Mouse (Mus musculus) spleen, adult 2 months (tissue): ENCODE results near the gene Ifit3b.
"Not testable (repeated sequence)": the region's sequence is repeated elsewhere in the genome, so short reads cannot be mapped to it uniquely, and the experiment has no call there.

ENCODE experiments used
- CTCF ChIP-seq: fragments of 200-500 bp; IDR thresholded peaks from 2 replicates; pipeline ENCODE4 v1.5.1; 2011; ENCODE audit warnings: mild to moderate bottlenecking, inconsistent platforms; ENCODE audit not compliant: insufficient read depth, insufficient read length, insufficient replicate concordance; ENCODE audit errors: extremely low read depth
- POLR2A ChIP-seq: fragments of 200-500 bp; IDR thresholded peaks from 2 replicates; pipeline ENCODE4 v1.6.1; 2011; ENCODE audit warnings: low read depth, low read length, inconsistent platforms

DNA sequence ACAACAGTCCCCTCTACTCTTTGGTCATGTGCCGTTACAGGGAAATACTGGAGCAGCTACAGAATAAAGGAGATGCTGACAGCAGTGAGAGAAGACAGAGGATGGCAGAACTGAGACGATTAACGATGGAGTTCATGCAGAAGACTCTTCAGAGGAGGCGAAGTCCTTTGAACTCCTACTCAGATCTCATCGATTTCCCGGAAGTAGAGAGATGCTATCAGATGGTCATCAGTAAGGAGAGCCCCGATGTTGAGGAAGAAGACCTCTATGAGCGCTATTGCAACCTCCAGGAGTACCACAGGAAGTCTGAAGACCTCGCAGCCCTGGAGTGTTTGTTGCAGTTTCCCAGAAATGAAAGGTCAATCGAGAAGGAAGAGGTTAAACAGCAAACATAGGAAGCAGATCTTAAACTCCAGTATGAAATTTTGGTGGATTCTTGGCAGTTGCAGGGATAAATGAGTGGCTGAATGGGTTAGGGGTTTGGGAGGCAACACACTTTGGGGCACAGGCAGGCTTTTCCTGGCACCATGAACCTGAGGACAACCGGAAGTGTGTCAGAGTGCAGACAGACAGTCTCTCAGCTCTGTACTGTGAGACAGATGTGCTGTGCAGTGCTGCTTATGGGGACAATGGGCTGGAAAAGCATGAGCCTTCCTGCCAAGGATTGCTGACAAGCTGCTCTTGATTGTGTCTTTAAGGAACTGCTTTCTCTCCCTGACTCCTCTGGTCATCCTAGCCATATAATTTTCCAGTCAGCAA, 4.7 kb downstream of the Ifit3b start:
- TF ChIP-seq CTCF, POLR2A: not testable (repeated sequence)
